Mouse (Mus musculus): ENCODE data around the gene Map4k2.

GRCm38 (mm10) chr19:6382323-6382924 is 41.5 kb downstream of the Map4k2 start:
- TF ChIP-seq MYOD1 (IDR thresholded peaks at IDR 0.05; ENCODE audit: control insufficient read depth, insufficient read length, low read depth): no peak
- TF ChIP-seq USF1 (IDR thresholded peaks at IDR 0.05; ENCODE audit: low read depth): no peak
- TF ChIP-seq CTCF (IDR thresholded peaks at IDR 0.05; ENCODE audit: control insufficient read depth, insufficient read depth, insufficient read length): no peak

Measured in C2C12 (cell line).